Mouse (Mus musculus): ENCODE measurements around the gene Anln. TPM values are rescaled to one million over a fixed set of nuclear protein-coding genes. Genes with fewer than 3 reads are reported as not detected.
A peak's percentile ranks its signal among the peaks of the same experiment; 100 is the strongest.
"Not testable (repeated sequence)": the region's sequence is repeated elsewhere in the genome, so short reads cannot be mapped to it uniquely, and the experiment has no call there.

The Anln gene
- polyA plus RNA-seq, 1 experiment from 2014 or later = 6.7 TPM

- not testable (repeated sequence) for ATAC-seq (ENCODE audit: low FRiP score, low read depth); H3K4me1 ChIP-seq (replicated peaks); H3K9me3 ChIP-seq; H3K27me3 ChIP-seq
- Histone ChIP-seq H3K4me3 (peak overlapping the region; percentile 81), H3K36me3 (peaks cover 22% of the 10 kb centered on the region), H3K27ac (replicated peaks) (peak overlapping the region; percentile 94), H3K9ac (peak overlapping the region; percentile 20; the same call in 1 of the 2 replicates), H3K4me2 (peak overlapping the region; percentile 69)
- 9% methylated on average over 9 of the region's 9 CpGs for WGBS
These were observed 81.1 kb downstream of the Anln start for GRCm38 (mm10) chr9:22307920-22308262.

GRCm38 (mm10) chr9:22307156-22307919, 81.7 kb downstream of the Anln start, which contains the start of gene Zfp810:
Gene Zfp810, minus strand, starts transcription at chr9:22307648.
- H3K36me3 ChIP-seq = peaks cover 26% of the 10 kb centered on the region
- H3K4me3 ChIP-seq = peak within 1 kb of the TSS; percentile 81
- peak within 1 kb of the TSS; percentile 97 for H3K9ac ChIP-seq
- peak within 1 kb of the TSS; percentile 69 for H3K4me2 ChIP-seq
- H3K4me1 ChIP-seq (replicated peaks) = peaks cover 9% of the 10 kb centered on the region
- WGBS = under 1% methylated on average over 56 of the region's 56 CpGs
- H3K27ac ChIP-seq (replicated peaks) = peak within 1 kb of the TSS; percentile 94
- ATAC-seq (ENCODE audit: low FRiP score, low read depth) = peak; percentile 100
- H3K27me3 ChIP-seq = no peaks in the 10 kb centered on the region
- H3K9me3 ChIP-seq = no peaks in the 10 kb centered on the region

GRCm38 (mm10) chr9:22306726-22307125, 82.3 kb downstream of the Anln start:
- H3K27me3 ChIP-seq = no peaks in the 10 kb centered on the region
- H3K9ac ChIP-seq = peak overlapping the region; percentile 97
- H3K36me3 ChIP-seq = peaks cover 29% of the 10 kb centered on the region
- H3K4me3 ChIP-seq = peak overlapping the region; percentile 81
- WGBS = 14% methylated on average over 6 of the region's 6 CpGs
- no peak for ATAC-seq (ENCODE audit: low FRiP score, low read depth)
- H3K9me3 ChIP-seq = no peaks in the 10 kb centered on the region
- H3K4me2 ChIP-seq = peak overlapping the region; percentile 69
- H3K4me1 ChIP-seq (replicated peaks) = peaks cover 9% of the 10 kb centered on the region
- peak overlapping the region; percentile 94 for H3K27ac ChIP-seq (replicated peaks)

GRCm38 (mm10) chr9:22302199-22302598, 86.8 kb downstream of the Anln start:
- H3K9me3 ChIP-seq = no peaks in the 10 kb centered on the region
- ATAC-seq (ENCODE audit: low FRiP score, low read depth) = no peak
- no peak overlapping the region for H3K4me3 ChIP-seq
- 100% methylated on average over 1 of the region's 1 CpGs for WGBS
- no peak overlapping the region for H3K4me2 ChIP-seq
- peaks cover 66% of the 10 kb centered on the region for H3K36me3 ChIP-seq
- H3K27me3 ChIP-seq = no peaks in the 10 kb centered on the region
- H3K9ac ChIP-seq = no peak overlapping the region
- peaks cover 9% of the 10 kb centered on the region for H3K4me1 ChIP-seq (replicated peaks)
- no peak overlapping the region for H3K27ac ChIP-seq (replicated peaks)

Other genes starting within 250 kb of the Anln start
- gene Pigyl, start 232.3 kb downstream of the Anln start, polyA plus RNA-seq (2015; fragmentation: Nextera tagmentation; extraction: Ambion mirVana) = 85.3 and 86.0 TPM in 2 replicates
- 0.58 and 0.79 TPM in 2 replicates for gene Zfp872, start 201.1 kb downstream of the Anln start, polyA plus RNA-seq (2015; fragmentation: Nextera tagmentation; extraction: Ambion mirVana)
- gene Zfp809, start 163.5 kb downstream of the Anln start, polyA plus RNA-seq (2015; fragmentation: Nextera tagmentation; extraction: Ambion mirVana) = 9.3 and 11.2 TPM in 2 replicates
- gene Zfp599, start 129.3 kb downstream of the Anln start, polyA plus RNA-seq (2015; fragmentation: Nextera tagmentation; extraction: Ambion mirVana) = 7.4 and 7.7 TPM in 2 replicates
- gene Zfp810, start 81.5 kb downstream of the Anln start, polyA plus RNA-seq (2015; fragmentation: Nextera tagmentation; extraction: Ambion mirVana) = 27.8 and 29.0 TPM in 2 replicates
- gene 9530077C05Rik, start 22.3 kb upstream of the Anln start, polyA plus RNA-seq (2015; fragmentation: Nextera tagmentation; extraction: Ambion mirVana) = 14.7 and 16.5 TPM in 2 replicates
- gene Gm17545, start 65.1 kb upstream of the Anln start, polyA plus RNA-seq (2015; fragmentation: Nextera tagmentation; extraction: Ambion mirVana) = not detected in 2 replicates
- gene Rp9, start 80.6 kb upstream of the Anln start, polyA plus RNA-seq (2015; fragmentation: Nextera tagmentation; extraction: Ambion mirVana) = 67.5 and 71.1 TPM in 2 replicates
- gene Bbs9, start 86.5 kb upstream of the Anln start, polyA plus RNA-seq (2015; fragmentation: Nextera tagmentation; extraction: Ambion mirVana) = 19.6 and 22.7 TPM in 2 replicates